Mouse (Mus musculus) lung, postnatal 0 days (tissue): Measurements from ENCODE around the gene Map3k7. TPM values are rescaled to one million over a fixed set of nuclear protein-coding genes. Genes with fewer than 3 reads are reported as not detected.

Source experiments
- ATAC-seq: fragments of 200-750 bp; cut with Nextera tagmentation; 2 replicates; pipeline ENCODE4 v1.8.0; 2017; ENCODE audit warnings: moderate library complexity
- DNase-seq: peaks from one replicate; pipeline ENCODE4 v3.0.0-alpha.2; 2016; ENCODE audit warnings: low spot score
- H3K27ac ChIP-seq: fragments of 300-500 bp; sonication (generic); 2 replicates; pipeline ENCODE4 v1.5.1; 2014; ENCODE audit warnings: antibody characterized with exemption, mild to moderate bottlenecking, low read length, mixed read lengths
- H3K27me3 ChIP-seq: fragments of 300-500 bp; sonication (generic); replicated peaks from 2 replicates; pipeline ENCODE4 v1.6.1; 2014; ENCODE audit warnings: low read length, mixed read lengths; ENCODE audit not compliant: insufficient read depth
- H3K36me3 ChIP-seq: fragments of 300-500 bp; sonication (generic); 2 replicates; pipeline ENCODE4 v1.6.1; 2014; ENCODE audit warnings: low read length, mixed read lengths; ENCODE audit not compliant: insufficient read depth
- H3K4me1 ChIP-seq: fragments of 300-500 bp; sonication (generic); 2 replicates; pipeline ENCODE4 v1.6.1; 2014; ENCODE audit warnings: antibody characterized with exemption, low read depth, low read length, mixed read lengths; ENCODE audit not compliant: insufficient read depth
- H3K4me2 ChIP-seq: fragments of 300-500 bp; sonication (generic); replicated peaks from 2 replicates; pipeline ENCODE4 v1.6.1; 2014; ENCODE audit warnings: low read depth, mild to moderate bottlenecking, low read length, moderate library complexity, mixed read lengths
- H3K4me3 ChIP-seq: fragments of 300-500 bp; sonication (generic); 2 replicates; pipeline ENCODE4 v1.5.1; 2014; ENCODE audit warnings: low read depth, low read length
- H3K9ac ChIP-seq: fragments of 300-500 bp; sonication (generic); replicated peaks from 2 replicates; pipeline ENCODE4 v1.6.1; 2014; ENCODE audit warnings: low read depth, mild to moderate bottlenecking
- H3K9me3 ChIP-seq: fragments of 300-500 bp; sonication (generic); 2 replicates; pipeline ENCODE4 v1.6.1; 2016; ENCODE audit warnings: low read length, mixed read lengths
- CTCF ChIP-seq: IDR thresholded peaks from 2 replicates; pipeline ENCODE4 v1.5.1; 2016; ENCODE audit warnings: antibody characterized with exemption, mild to moderate bottlenecking
- EP300 ChIP-seq: IDR thresholded peaks from 2 replicates; pipeline ENCODE4 v1.6.1; 2016; ENCODE audit warnings: antibody characterized with exemption, mild to moderate bottlenecking, control low read depth
- WGBS: fragments of 180-500 bp; shearing (Covaris S2); extraction: QIAGEN DNeasy Blood & Tissue Kit; methylation state at CpG from one replicate; pipeline ENCODE4 v1.1.7; 2014; 5-methylcytosine and 5-hydroxymethylcytosine counted together
- polyA plus RNA-seq: library from polyadenylated mRNA; unstranded; fragments of >200 nt; fragmentation: Nextera tagmentation; extraction: Ambion mirVana; gene quantifications from 2 replicates; pipeline ENCODE4 v1.2.1, GENCODE M21; 2015

Gene Map3k7
- polyA plus RNA-seq, 1 experiment from 2014 or later = 14.5 TPM

DNA sequence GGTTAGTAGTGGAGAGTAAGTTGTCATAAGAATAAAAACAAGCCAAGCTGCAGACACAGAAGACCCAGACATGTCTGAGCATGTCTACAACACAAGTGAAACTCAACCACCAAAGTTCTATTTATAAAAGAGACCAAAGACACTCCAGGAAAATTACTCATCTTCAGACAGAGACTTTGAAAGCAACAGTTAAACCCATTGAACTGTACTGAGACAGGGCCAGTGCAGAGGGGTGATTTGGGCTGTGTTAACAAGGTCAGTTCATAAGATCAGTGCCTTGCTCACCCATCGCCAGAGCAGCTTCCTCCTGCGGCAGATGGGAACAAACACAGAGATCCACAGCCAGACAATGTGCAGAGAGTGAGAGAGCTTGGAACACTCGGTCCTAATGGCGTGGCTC is 22.3 kb upstream of the Map3k7 start:
- Histone ChIP-seq H3K4me1 (no peaks in the 10 kb centered on the region), H3K9ac (no peak overlapping the region), H3K4me2 (no peak overlapping the region), H3K36me3 (no peaks in the 10 kb centered on the region), H3K9me3 (no peaks in the 10 kb centered on the region), H3K4me3 (no peak overlapping the region), H3K27me3 (no peaks in the 10 kb centered on the region), H3K27ac (no peak overlapping the region)
- 30% methylated on average over 4 of the region's 4 CpGs for WGBS
- ATAC-seq = no peak
- DNase-seq = no peak
- TF ChIP-seq EP300 (no peak), CTCF (no peak)

DNA sequence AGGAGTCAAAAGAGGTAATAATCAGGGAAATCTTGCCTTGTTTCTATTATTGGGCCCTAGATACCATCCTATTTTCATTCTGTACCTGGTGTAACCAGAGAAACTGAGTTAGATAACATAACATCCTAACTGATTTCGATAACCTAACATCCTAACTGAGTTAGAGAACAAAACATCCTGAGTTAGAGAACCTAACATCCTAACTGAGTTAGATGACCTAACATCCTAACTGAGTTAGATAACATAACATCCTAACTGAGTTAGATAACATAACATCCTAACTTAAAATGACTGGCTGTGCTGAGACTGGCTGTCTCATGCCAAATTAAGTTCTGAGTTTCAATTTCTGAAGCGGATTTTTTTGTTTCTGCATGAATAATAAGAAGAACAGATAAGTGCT is 20.9 kb upstream of the Map3k7 start:
- Histone ChIP-seq H3K27ac (no peak overlapping the region), H3K4me1 (no peaks in the 10 kb centered on the region), H3K27me3 (no peaks in the 10 kb centered on the region), H3K9me3 (no peaks in the 10 kb centered on the region), H3K4me2 (no peak overlapping the region), H3K36me3 (no peaks in the 10 kb centered on the region), H3K4me3 (no peak overlapping the region), H3K9ac (no peak overlapping the region)
- 84% methylated on average over 2 of the region's 2 CpGs for WGBS
- ATAC-seq (no peak), DNase-seq (no peak)
- TF ChIP-seq CTCF (no peak), EP300 (no peak)

GRCm38 (mm10) chr4:31964194-31964875 is 438 bp downstream of the Map3k7 start:
- peak overlapping the region; percentile 82 for H3K4me2 ChIP-seq
- no peaks in the 10 kb centered on the region for H3K36me3 ChIP-seq
- no peaks in the 10 kb centered on the region for H3K9me3 ChIP-seq
- ATAC-seq (no peak), DNase-seq (peak; percentile 15)
- no peak for TF ChIP-seq CTCF
- no peak for TF ChIP-seq EP300
- H3K4me1 ChIP-seq = no peaks in the 10 kb centered on the region
- H3K4me3 ChIP-seq = peak overlapping the region; percentile 88
- peak overlapping the region; percentile 98 for H3K27ac ChIP-seq
- whole genome bisulfite sequencing = 0% methylated on average over 36 of the region's 47 CpGs
- H3K27me3 ChIP-seq = no peaks in the 10 kb centered on the region
- H3K9ac ChIP-seq = peak overlapping the region; percentile 92

DNA sequence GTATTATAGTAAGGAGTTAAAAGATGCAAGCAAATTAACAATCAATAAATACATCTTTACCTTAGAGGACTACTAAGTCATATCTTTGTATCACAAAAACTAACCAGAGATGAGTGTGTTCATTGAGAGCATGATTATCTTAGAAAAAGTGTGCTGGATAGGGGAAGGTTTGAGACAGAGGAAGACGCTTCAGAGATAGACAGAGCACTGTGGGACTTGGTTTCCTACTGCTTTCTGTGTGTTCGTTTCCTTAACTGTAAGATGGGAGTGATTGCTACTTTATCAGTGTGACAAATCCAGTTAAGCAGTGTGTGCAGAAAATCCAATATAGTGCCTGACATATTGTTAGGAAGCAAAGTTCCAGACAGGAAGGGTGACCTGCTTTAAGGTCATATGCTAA is 1.3 kb downstream of the Map3k7 start:
- TF ChIP-seq EP300 = no peak
- TF ChIP-seq CTCF = no peak
- peak overlapping the region; percentile 82; the same call in 1 of the 2 replicates for H3K4me2 ChIP-seq
- H3K27ac ChIP-seq = no peak overlapping the region
- DNase-seq (no peak), ATAC-seq (no peak)
- H3K4me3 ChIP-seq = peak overlapping the region; percentile 88; the same call in 1 of the 2 replicates
- no peaks in the 10 kb centered on the region for H3K4me1 ChIP-seq
- no peaks in the 10 kb centered on the region for H3K9me3 ChIP-seq
- H3K36me3 ChIP-seq = no peaks in the 10 kb centered on the region
- H3K27me3 ChIP-seq = no peaks in the 10 kb centered on the region
- 19% methylated on average over 2 of the region's 2 CpGs for WGBS
- H3K9ac ChIP-seq = no peak overlapping the region; the same call in 1 of the 2 replicates

DNA sequence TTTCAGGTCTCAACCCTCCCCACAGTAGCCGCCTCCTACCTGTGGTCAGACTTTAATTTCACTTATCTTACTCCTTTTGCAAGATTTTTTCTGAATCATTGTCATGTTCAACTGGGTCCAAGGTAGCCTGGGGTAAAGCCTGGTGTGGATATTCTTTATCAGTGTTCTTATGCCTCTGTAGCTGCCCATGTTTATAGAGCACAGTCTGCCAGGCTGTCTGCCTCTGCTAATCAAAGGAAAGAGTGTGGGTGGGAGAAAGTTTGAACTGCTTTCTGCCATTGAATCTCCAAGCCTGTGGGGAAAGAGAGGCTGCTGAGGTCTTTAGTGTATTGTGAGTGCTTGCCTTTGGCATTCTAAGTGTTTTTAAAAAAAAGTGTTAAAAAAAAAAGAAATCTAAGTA is 7.5 kb downstream of the Map3k7 start:
- H3K4me2 ChIP-seq = no peak overlapping the region
- H3K27me3 ChIP-seq = no peaks in the 10 kb centered on the region
- DNase-seq = no peak
- H3K9me3 ChIP-seq = no peaks in the 10 kb centered on the region
- no peak overlapping the region for H3K9ac ChIP-seq
- ATAC-seq = no peak
- no peaks in the 10 kb centered on the region for H3K36me3 ChIP-seq
- H3K4me3 ChIP-seq = no peak overlapping the region
- H3K27ac ChIP-seq = no peak overlapping the region
- WGBS = 67% methylated on average over 1 of the region's 1 CpGs
- H3K4me1 ChIP-seq = no peaks in the 10 kb centered on the region
- no peak for TF ChIP-seq EP300
- TF ChIP-seq CTCF = no peak

DNA sequence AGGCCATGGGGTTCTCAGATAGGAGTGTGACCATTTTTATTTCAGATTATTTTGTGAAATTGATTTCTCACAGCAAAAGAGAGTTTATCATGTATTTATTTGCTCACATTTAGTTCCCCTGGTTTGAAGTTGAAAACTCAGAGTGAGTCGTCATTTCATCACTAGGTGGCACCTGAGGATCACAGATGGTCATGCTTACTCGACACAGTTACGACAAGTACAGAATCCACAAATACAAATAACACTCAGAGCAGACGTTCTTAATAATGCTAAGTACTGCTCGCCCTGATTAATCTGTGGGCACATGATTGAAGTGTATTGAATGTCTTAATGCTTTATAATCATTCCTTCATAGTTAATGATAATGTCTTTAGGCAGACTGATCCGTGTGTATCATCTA is 8.3 kb downstream of the Map3k7 start:
- no peaks in the 10 kb centered on the region for H3K36me3 ChIP-seq
- no peak overlapping the region for H3K27ac ChIP-seq
- H3K27me3 ChIP-seq = no peaks in the 10 kb centered on the region
- no peaks in the 10 kb centered on the region for H3K9me3 ChIP-seq
- DNase-seq (peak; percentile 17), ATAC-seq (no peak)
- H3K4me2 ChIP-seq = no peak overlapping the region
- no peak for TF ChIP-seq EP300
- TF ChIP-seq CTCF = peak; percentile 62
- no peak overlapping the region for H3K9ac ChIP-seq
- WGBS = 47% methylated on average over 6 of the region's 6 CpGs
- no peak overlapping the region for H3K4me3 ChIP-seq
- H3K4me1 ChIP-seq = no peaks in the 10 kb centered on the region
